Mouse (Mus musculus): ENCODE results near the gene Cabp4. TPM values are rescaled to one million over a fixed set of nuclear protein-coding genes. Genes with fewer than 3 reads are reported as not detected.

Cabp4 gene
- polyA plus RNA-seq, 1 experiment from 2014 or later, result 0.12 TPM

- Histone ChIP-seq H3K9me3 (no peaks in the 10 kb centered on the region), H3K4me3 (no peak overlapping the region), H3K4me1 (replicated peaks) (peaks cover 5% of the 10 kb centered on the region; the same call in 1 of the 2 replicates), H3K27ac (no peak overlapping the region), H3K27me3 (ENCODE audit: insufficient read depth, poor library complexity, severe bottlenecking) (no peaks in the 10 kb centered on the region), H3K36me3 (peaks cover 63% of the 10 kb centered on the region)
- DNase-seq (ENCODE audit: low spot score), result no peak
- WGBS, result 95% methylated on average over 26 of the region's 26 CpGs
Observed at GRCm38 (mm10) chr19:4112063-4112960, 31.5 kb downstream of the Cabp4 start.

GRCm38 (mm10) chr19:4108535-4108934 lies 35.3 kb downstream of the Cabp4 start:
- Histone ChIP-seq H3K9me3 (no peaks in the 10 kb centered on the region), H3K4me3 (no peak overlapping the region), H3K4me1 (replicated peaks) (0 out of 2 replicates have a peak, but pooled peaks cover 5% of the 10 kb centered on the region), H3K27me3 (ENCODE audit: insufficient read depth, poor library complexity, severe bottlenecking) (0 out of 2 replicates have a peak, but pooled peaks cover 4% of the 10 kb centered on the region), H3K36me3 (peaks cover 26% of the 10 kb centered on the region), H3K27ac (no peak overlapping the region)
- DNase-seq (ENCODE audit: low spot score), result no peak
- 86% methylated on average over 9 of the region's 9 CpGs for WGBS

- Histone ChIP-seq H3K36me3 (peaks cover 7% of the 10 kb centered on the region), H3K4me1 (replicated peaks) (peaks cover 11% of the 10 kb centered on the region), H3K4me3 (no peak overlapping the region), H3K9me3 (no peaks in the 10 kb centered on the region), H3K27me3 (ENCODE audit: insufficient read depth, poor library complexity, severe bottlenecking) (peaks cover 23% of the 10 kb centered on the region), H3K27ac (no peak overlapping the region)
- no peak for DNase-seq (ENCODE audit: low spot score)
- WGBS, result 93% methylated on average over 14 of the region's 14 CpGs
Observed at GRCm38 (mm10) chr19:4106654-4107053, 37.2 kb downstream of the Cabp4 start.

GRCm38 (mm10) chr19:4104675-4105194 lies 39.1 kb downstream of the Cabp4 start:
- H3K9me3 ChIP-seq, result no peaks in the 10 kb centered on the region
- 93% methylated on average over 16 of the region's 16 CpGs for WGBS
- peaks cover 42% of the 10 kb centered on the region for H3K27me3 ChIP-seq (ENCODE audit: insufficient read depth, poor library complexity, severe bottlenecking)
- DNase-seq (ENCODE audit: low spot score), result no peak
- no peak overlapping the region for H3K27ac ChIP-seq
- H3K36me3 ChIP-seq, result no peaks in the 10 kb centered on the region; the same call in 1 of the 2 replicates
- no peak overlapping the region for H3K4me3 ChIP-seq
- H3K4me1 ChIP-seq (replicated peaks), result peaks cover 25% of the 10 kb centered on the region

GRCm38 (mm10) chr19:4103792-4104191 lies 40.0 kb downstream of the Cabp4 start:
- 77% methylated on average over 3 of the region's 3 CpGs for WGBS
- Histone ChIP-seq H3K4me3 (no peak overlapping the region), H3K9me3 (no peaks in the 10 kb centered on the region), H3K36me3 (no peaks in the 10 kb centered on the region), H3K27me3 (ENCODE audit: insufficient read depth, poor library complexity, severe bottlenecking) (peaks cover 50% of the 10 kb centered on the region), H3K27ac (no peak overlapping the region), H3K4me1 (replicated peaks) (peaks cover 35% of the 10 kb centered on the region)
- DNase-seq (ENCODE audit: low spot score), result no peak

- Histone ChIP-seq H3K4me1 (replicated peaks) (peaks cover 40% of the 10 kb centered on the region), H3K36me3 (no peaks in the 10 kb centered on the region), H3K4me3 (no peak overlapping the region), H3K27me3 (ENCODE audit: insufficient read depth, poor library complexity, severe bottlenecking) (peaks cover 54% of the 10 kb centered on the region), H3K27ac (no peak overlapping the region), H3K9me3 (no peaks in the 10 kb centered on the region)
- WGBS, result 93% methylated on average over 18 of the region's 18 CpGs
- DNase-seq (ENCODE audit: low spot score), result no peak
Observed at GRCm38 (mm10) chr19:4103294-4103693, 40.5 kb downstream of the Cabp4 start.

- Histone ChIP-seq H3K27ac (no peak overlapping the region), H3K4me3 (no peak overlapping the region), H3K36me3 (no peaks in the 10 kb centered on the region), H3K4me1 (replicated peaks) (peaks cover 46% of the 10 kb centered on the region), H3K27me3 (ENCODE audit: insufficient read depth, poor library complexity, severe bottlenecking) (peaks cover 55% of the 10 kb centered on the region), H3K9me3 (no peaks in the 10 kb centered on the region)
- WGBS, result 94% methylated on average over 12 of the region's 12 CpGs
- no peak for DNase-seq (ENCODE audit: low spot score)
Observed at GRCm38 (mm10) chr19:4102626-4103025, 41.2 kb downstream of the Cabp4 start.

- 72% methylated on average over 2 of the region's 2 CpGs for WGBS
- no peak for DNase-seq (ENCODE audit: low spot score)
- Histone ChIP-seq H3K4me1 (replicated peaks) (peaks cover 50% of the 10 kb centered on the region), H3K27ac (no peak overlapping the region), H3K4me3 (no peak overlapping the region), H3K9me3 (no peaks in the 10 kb centered on the region), H3K36me3 (no peaks in the 10 kb centered on the region), H3K27me3 (ENCODE audit: insufficient read depth, poor library complexity, severe bottlenecking) (peaks cover 55% of the 10 kb centered on the region)
Observed at GRCm38 (mm10) chr19:4102049-4102448, 41.8 kb downstream of the Cabp4 start.

GRCm38 (mm10) chr19:4101466-4101865 lies 42.4 kb downstream of the Cabp4 start:
- DNase-seq (ENCODE audit: low spot score), result no peak
- H3K27ac ChIP-seq, result no peak overlapping the region
- peaks cover 51% of the 10 kb centered on the region for H3K4me1 ChIP-seq (replicated peaks)
- no peaks in the 10 kb centered on the region for H3K36me3 ChIP-seq
- no peaks in the 10 kb centered on the region for H3K9me3 ChIP-seq
- peak overlapping the region; percentile 63 for H3K4me3 ChIP-seq
- peaks cover 55% of the 10 kb centered on the region for H3K27me3 ChIP-seq (ENCODE audit: insufficient read depth, poor library complexity, severe bottlenecking)
- 55% methylated on average over 6 of the region's 6 CpGs for WGBS

- peak overlapping the region; percentile 63 for H3K4me3 ChIP-seq
- under 1% methylated on average over 52 of the region's 52 CpGs for WGBS
- peaks cover 55% of the 10 kb centered on the region for H3K27me3 ChIP-seq (ENCODE audit: insufficient read depth, poor library complexity, severe bottlenecking)
- peaks cover 58% of the 10 kb centered on the region for H3K4me1 ChIP-seq (replicated peaks)
- no peaks in the 10 kb centered on the region for H3K36me3 ChIP-seq
- H3K9me3 ChIP-seq, result no peaks in the 10 kb centered on the region
- DNase-seq (ENCODE audit: low spot score), result peak; percentile 67
- peak overlapping the region; percentile 77 for H3K27ac ChIP-seq
Observed at GRCm38 (mm10) chr19:4100718-4101261, 43.0 kb downstream of the Cabp4 start.

- H3K4me3 ChIP-seq, result peak within 1 kb of the TSS; percentile 63
- H3K9me3 ChIP-seq, result no peaks in the 10 kb centered on the region
- peak within 1 kb of the TSS; percentile 77 for H3K27ac ChIP-seq
- under 1% methylated on average over 53 of the region's 53 CpGs for WGBS
- peaks cover 59% of the 10 kb centered on the region for H3K4me1 ChIP-seq (replicated peaks)
- H3K36me3 ChIP-seq, result no peaks in the 10 kb centered on the region
- H3K27me3 ChIP-seq (ENCODE audit: insufficient read depth, poor library complexity, severe bottlenecking), result peaks cover 55% of the 10 kb centered on the region
- DNase-seq (ENCODE audit: low spot score), result peak; percentile 52
Observed at GRCm38 (mm10) chr19:4099837-4100717, 43.8 kb downstream of the Cabp4 start, which contains the start of gene Pitpnm1. Pitpnm1 (plus strand) TSS chr19:4099998.

- WGBS, result 14% methylated on average over 9 of the region's 9 CpGs
- Histone ChIP-seq H3K27me3 (ENCODE audit: insufficient read depth, poor library complexity, severe bottlenecking) (peaks cover 58% of the 10 kb centered on the region), H3K27ac (no peak overlapping the region; the same call in 1 of the 2 replicates), H3K36me3 (no peaks in the 10 kb centered on the region), H3K4me1 (replicated peaks) (peaks cover 59% of the 10 kb centered on the region), H3K9me3 (no peaks in the 10 kb centered on the region), H3K4me3 (peak overlapping the region; percentile 63)
- DNase-seq (ENCODE audit: low spot score), result peak; percentile 86
Observed at GRCm38 (mm10) chr19:4099056-4099455, 44.8 kb downstream of the Cabp4 start.

All from hindbrain, embryonic 10.5 days (tissue).